Mouse (Mus musculus) adrenal gland, postnatal 4 days (tissue): ENCODE measurements around the gene Slc22a28. TPM values are rescaled to one million over a fixed set of nuclear protein-coding genes. Genes with fewer than 3 reads are reported as not detected.
"Not testable (repeated sequence)": the region's sequence is repeated elsewhere in the genome, so short reads cannot be mapped to it uniquely, and the experiment has no call there.

Experiments
- DNase-seq, 2 experiments: peaks; one replicate each; pipeline ENCODE4 v3.0.0; 2021 to 2022; ENCODE audit warnings: low spot score in 2 of 2, mixed read lengths in 2 of 2
- long read RNA-seq, 2 experiments: library from polyadenylated mRNA; stranded (forward); transcript quantifications; one replicate each; pipeline ENCODE4 v2.0.0; 2021
- total RNA-seq, 2 experiments: library from RNA; stranded (reverse); gene quantifications; 2 replicates each; pipeline ENCODE4 v1.2.3; 2021

Slc22a28 gene
- under 1 TPM in 1 of 2 experiments, not detected in 1; 0.34 TPM for total RNA-seq
- long read RNA-seq, experiment 1 = 0 reads
- long read RNA-seq, experiment 2 = 0 reads

DNA sequence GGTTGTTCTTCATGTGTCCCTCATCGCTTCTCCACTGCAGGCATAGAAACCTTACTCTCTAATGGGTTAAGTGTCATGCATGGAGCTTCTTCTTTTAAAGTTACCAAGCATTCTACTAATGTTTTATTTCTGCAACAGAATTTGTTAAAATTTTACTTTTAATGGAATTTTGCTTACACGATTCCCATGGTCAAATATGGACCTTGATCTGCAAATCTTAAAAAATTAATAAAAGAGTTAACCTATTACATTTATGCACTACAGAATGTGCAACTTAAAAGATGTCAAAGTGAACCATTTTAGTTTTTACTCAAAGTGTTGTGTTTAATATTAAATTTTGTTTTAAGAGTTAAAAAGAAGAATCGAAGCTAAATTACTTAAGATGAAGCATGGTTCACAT, at the start of gene Slc22a28:
Gene Slc22a28 (minus strand): TSS at position 102 of the 400 bp plus-strand sequence.
- not testable (repeated sequence) for DNase-seq

DNA sequence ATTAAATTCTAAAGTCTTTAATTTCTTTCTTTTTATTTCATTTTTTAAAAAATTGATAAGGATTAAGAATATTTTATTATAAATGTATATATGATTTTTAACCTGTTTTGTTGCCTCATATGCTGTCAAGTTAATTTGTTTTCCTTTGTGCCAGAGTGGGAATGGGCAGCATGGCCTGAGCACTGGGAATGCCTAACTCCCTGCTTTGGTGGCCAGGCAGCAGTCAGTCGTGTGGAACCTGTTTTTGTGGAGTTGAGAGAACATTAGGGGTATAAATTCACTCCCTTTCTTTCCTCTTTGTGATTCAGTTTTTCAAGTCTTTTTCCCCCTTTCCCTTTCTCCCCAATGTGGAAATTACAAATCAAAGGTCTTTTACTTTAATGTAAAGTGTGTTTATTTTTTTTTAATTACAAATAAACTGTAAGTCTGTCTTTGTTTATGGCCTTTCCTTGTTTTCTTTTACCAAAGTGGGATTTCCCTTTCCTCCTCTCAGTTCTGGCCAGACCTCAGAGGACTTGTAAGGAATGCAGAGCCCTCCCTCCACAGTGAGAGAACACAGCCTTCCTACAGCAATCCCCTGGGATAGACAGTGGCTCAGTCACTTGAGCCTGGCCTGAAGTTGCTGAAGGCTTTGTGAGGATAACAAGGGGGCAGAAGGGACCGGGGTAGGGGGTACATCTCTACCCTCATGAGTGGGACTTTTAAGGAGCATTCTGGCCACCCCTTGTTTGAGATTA, 17.2 kb upstream of the Slc22a28 start:
- DNase-seq = no peak

DNA sequence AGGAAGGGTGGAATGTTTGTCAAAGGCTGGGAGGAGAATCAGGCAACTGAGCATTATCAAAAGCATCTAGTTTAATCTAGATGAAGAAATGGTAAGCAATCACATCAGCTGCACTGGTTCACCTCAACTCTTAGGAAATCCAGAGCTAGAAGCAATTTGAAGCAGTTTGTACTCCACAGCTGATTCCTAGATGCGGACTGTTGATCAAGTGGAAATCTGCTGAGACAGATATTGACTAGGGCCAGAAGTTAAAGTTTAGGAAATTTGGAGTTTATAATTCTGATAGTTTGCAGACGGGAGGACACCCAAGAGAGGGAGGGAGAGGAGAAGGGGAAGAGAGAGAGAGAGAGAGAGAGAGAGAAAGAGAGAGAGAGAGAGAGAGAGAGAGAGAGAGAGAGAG, 10.9 kb upstream of the Slc22a28 start:
- not testable (repeated sequence) for DNase-seq

DNA sequence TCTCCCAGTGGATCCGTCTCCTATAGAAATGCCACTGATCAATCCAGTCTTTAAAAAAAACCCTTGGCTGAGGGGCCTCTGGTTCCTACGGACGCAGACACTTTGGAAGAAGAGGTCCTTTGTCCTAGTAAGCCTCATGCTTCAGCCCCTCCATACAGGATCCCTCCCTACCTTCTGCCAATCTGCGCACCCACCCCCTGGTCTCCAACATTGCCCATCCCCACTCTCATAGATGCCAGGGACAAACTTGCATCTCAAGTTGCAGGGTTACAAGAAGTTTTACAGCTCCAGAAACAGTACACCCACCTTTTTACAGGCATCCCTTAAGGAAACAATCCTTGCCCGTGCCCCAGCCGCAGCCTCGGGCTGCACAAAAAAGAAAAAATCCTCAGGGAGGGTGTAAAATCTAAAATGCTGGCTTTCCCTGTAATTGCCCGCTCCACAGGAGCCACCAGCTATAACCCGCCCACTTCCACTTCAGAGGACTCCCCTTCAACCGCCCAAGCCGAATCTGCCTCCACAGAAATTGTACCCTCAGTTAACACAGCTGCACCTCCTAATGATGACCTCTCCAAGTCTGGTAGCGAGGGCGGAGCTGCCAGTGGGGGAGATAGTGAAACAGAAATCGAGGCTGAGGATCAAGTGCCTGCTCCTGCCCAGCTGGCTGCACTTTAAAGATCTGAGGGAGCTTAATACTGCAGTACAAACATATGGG, 2.5 kb upstream of the Slc22a28 start:
- not testable (repeated sequence) for DNase-seq

DNA sequence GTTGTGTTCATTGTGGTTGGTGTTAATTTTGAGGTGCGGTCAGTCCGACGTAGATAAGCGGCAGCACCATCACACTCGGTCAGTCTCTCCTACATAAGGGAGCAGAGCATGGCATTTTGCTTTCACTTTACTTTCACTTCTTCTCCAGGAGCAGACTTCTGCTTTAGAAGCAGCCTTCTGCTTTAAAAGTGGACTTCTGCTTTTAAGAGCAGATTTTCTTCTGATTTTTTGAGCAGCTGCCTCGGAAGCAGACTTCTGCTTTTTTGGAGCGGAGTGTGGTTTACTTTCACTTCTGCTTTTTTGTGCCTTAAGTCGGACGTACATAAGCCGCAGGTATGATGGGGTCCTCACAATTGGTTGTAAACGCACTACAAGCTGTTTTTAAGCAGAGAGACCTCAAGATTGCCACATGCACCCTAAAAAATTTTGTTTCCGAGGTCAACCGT, 111.9 kb downstream of the Slc22a28 start:
- no peak for DNase-seq

DNA sequence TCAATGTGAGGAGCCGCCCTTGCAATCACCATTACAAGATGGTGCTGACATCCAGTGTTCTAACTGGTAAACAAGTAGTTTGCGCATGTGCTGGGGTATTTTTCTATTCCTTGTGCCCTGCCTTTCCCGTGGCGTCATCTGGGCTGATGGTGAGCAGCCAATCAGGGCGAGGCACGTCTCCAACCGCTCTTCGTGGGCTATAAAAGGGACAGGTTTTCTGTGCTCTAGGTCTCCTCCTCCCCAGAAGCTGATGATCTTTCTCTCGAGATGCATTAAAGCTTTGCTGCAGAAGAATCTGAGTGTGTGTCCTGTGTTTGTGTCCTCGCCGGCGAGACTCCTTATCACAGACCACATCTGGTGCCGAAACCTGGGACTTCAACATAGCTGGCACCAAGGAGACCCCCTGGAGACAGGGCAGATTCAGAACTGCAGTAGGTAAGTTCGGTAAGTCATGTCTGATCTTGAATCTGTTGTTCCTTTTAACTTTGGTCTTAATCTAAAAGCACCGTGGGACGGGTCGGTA, 112.4 kb downstream of the Slc22a28 start:
- not testable (repeated sequence) for DNase-seq

DNA sequence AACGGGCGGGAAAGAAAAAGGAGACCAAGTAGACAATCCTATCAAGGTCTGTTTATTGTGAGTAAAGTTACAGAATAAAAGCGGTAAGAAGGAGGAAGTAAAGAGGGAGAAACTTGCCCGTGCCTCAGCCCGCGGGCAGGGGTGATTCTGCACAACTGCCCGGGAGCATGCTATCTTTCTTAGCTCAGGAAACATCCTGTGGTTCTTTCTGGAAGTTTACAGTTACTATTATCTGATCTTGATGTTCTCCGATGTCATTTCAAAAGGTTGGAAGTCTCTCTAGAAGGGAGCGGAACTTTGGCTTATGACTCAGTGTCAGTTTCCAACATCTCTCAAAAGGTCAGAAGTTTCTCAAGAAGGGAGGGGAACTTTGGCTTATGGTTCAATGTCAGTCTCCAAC, 113.2 kb downstream of the Slc22a28 start:
- DNase-seq = not testable (repeated sequence)

Other genes starting within 250 kb of the Slc22a28 start
- gene Slc22a27, start 166.0 kb downstream of the Slc22a28 start, total RNA-seq = 1 to 10 TPM in 1 of 2 experiments, under 1 TPM in 1; 0.79 to 1.6 TPM
- 1 to 10 TPM in 1 of 2 experiments, not detected in 1; 2.0 TPM for gene Slc22a29, start 86.9 kb upstream of the Slc22a28 start, total RNA-seq